Mouse (Mus musculus) hindbrain, embryonic 11.5 days (tissue): Measurements from ENCODE around the gene Gm20708. TPM values are rescaled to one million over a fixed set of nuclear protein-coding genes. Genes with fewer than 3 reads are reported as not detected.

ENCODE experiments used
- ATAC-seq: fragments of 200-750 bp; cut with Nextera tagmentation; 2 replicates; pipeline ENCODE4 v1.8.0; 2017; ENCODE audit warnings: mild to moderate bottlenecking, moderate TSS enrichment, moderate library complexity; ENCODE audit not compliant: low FRiP score
- DNase-seq: peaks from one replicate; pipeline ENCODE4 v3.0.0-alpha.2; 2015; ENCODE audit warnings: low spot score
- H3K27ac ChIP-seq: fragments of 300-500 bp; sonication (generic); 2 replicates; pipeline ENCODE4 v1.5.1; 2014; ENCODE audit warnings: mild to moderate bottlenecking, low read depth, low read length
- H3K27me3 ChIP-seq: fragments of 300-500 bp; sonication (generic); 2 replicates; pipeline ENCODE4 v1.6.1; 2014; ENCODE audit warnings: mild to moderate bottlenecking, low read length, moderate library complexity, mixed read lengths; ENCODE audit not compliant: control insufficient read depth, insufficient read depth
- H3K36me3 ChIP-seq: fragments of 300-500 bp; sonication (generic); 2 replicates; pipeline ENCODE4 v1.6.1; 2014; ENCODE audit warnings: mild to moderate bottlenecking, low read length, moderate library complexity, mixed read lengths; ENCODE audit not compliant: control insufficient read depth, insufficient read depth
- H3K4me1 ChIP-seq: fragments of 300-500 bp; sonication (generic); replicated peaks from 2 replicates; pipeline ENCODE4 v1.6.1; 2014; ENCODE audit warnings: low read length, mixed read lengths; ENCODE audit not compliant: control insufficient read depth, insufficient read depth
- H3K4me2 ChIP-seq: fragments of 300-500 bp; sonication (generic); replicated peaks from 2 replicates; pipeline ENCODE4 v1.6.1; 2014; ENCODE audit warnings: mild to moderate bottlenecking, low read depth, low read length
- H3K4me3 ChIP-seq: fragments of 300-500 bp; sonication (generic); 2 replicates; pipeline ENCODE4 v1.5.1; 2014; ENCODE audit warnings: low read depth, low read length
- H3K9ac ChIP-seq: fragments of 300-500 bp; sonication (generic); 2 replicates; pipeline ENCODE4 v1.6.1; 2014; ENCODE audit warnings: low read depth, low read length
- H3K9me3 ChIP-seq: fragments of 300-500 bp; sonication (generic); 2 replicates; pipeline ENCODE4 v1.6.1; 2016; ENCODE audit warnings: low read length; ENCODE audit not compliant: control insufficient read depth
- whole genome bisulfite sequencing: fragments of 180-500 bp; shearing (Covaris S2); extraction: QIAGEN DNeasy Blood & Tissue Kit; methylation state at CpG from one replicate; pipeline ENCODE4 v1.1.7; 2014; 5-methylcytosine and 5-hydroxymethylcytosine counted together
- polyA plus RNA-seq: library from polyadenylated mRNA; unstranded; fragments of >200 nt; fragmentation: Nextera tagmentation; extraction: Ambion mirVana; gene quantifications from 2 replicates; pipeline ENCODE4 v1.2.1, GENCODE M21; 2014

Gene Gm20708
- polyA plus RNA-seq, 1 experiment from 2014 or later, result 0.83 TPM

GRCm38 (mm10) chr11:117870688-117871365 lies 61.4 kb downstream of the Gm20708 start:
- DNase-seq (peak; percentile 88), ATAC-seq (no peak)
- Histone ChIP-seq H3K36me3 (no peaks in the 10 kb centered on the region), H3K4me2 (no peak overlapping the region), H3K9me3 (no peaks in the 10 kb centered on the region), H3K4me3 (no peak overlapping the region), H3K27ac (no peak overlapping the region), H3K4me1 (peaks cover 8% of the 10 kb centered on the region), H3K27me3 (peaks cover 2% of the 10 kb centered on the region; the same call in 1 of the 2 replicates), H3K9ac (no peak overlapping the region)
- WGBS, result 35% methylated on average over 12 of the region's 12 CpGs

DNA sequence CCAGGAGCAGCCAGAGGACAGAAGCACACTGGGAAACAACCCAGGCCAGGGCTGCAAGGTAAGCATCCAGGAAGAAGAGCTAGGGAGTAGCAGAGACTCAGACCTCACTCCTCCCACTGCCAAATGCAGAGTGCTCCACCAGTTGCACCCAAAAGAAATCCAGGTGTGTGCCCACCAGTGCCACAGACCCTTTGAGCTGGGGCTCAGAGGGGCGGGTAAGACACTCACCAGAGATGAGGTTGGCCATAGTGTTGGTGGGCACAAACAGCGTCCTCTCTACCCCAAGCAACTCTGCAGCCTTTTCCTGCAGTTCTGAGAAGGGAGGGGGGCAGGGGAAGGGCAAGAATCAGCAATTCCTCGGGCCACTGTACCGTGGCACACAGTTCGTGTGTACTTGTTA lies 61.9 kb downstream of the Gm20708 start:
- Histone ChIP-seq H3K4me3 (no peak overlapping the region), H3K9me3 (no peaks in the 10 kb centered on the region), H3K27ac (no peak overlapping the region), H3K4me2 (no peak overlapping the region), H3K9ac (no peak overlapping the region), H3K27me3 (peaks cover 2% of the 10 kb centered on the region; the same call in 1 of the 2 replicates), H3K36me3 (no peaks in the 10 kb centered on the region), H3K4me1 (peaks cover 4% of the 10 kb centered on the region)
- no peak for ATAC-seq
- WGBS, result 73% methylated on average over 5 of the region's 5 CpGs
- DNase-seq, result no peak

DNA sequence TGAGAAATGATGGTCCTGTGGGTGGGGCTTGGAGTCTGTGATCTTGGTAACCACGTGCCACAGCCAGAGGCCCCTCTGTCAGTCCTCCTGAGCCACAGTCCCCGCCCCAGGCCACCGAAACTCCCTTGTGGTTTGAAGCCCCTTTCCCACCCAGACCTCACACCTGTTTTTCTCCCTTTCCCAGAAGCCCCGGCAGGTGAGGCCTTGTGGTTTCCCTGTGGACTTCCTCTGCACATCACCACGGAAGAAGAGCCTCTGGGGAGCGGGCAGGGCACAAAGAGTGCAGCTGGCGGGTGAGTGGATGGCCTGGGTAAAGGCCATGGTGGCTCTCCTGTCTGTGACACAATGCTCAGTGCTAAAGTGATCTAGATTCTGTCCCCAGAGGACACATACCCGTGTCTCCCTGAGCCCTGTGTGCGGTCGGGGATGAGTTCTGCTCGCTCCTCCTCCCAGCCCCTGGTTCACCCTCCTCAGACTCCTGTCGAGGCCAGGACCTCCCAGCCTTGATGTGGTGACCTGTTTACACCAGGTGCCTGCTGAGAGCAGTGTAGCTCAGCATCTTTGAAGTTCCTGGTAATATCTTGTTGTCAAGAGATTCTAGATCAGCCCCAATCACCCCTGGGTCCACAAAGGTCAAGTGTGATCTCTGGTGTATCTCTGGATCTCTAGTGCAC lies 62.6 kb downstream of the Gm20708 start:
- WGBS, result 57% methylated on average over 12 of the region's 12 CpGs

DNA sequence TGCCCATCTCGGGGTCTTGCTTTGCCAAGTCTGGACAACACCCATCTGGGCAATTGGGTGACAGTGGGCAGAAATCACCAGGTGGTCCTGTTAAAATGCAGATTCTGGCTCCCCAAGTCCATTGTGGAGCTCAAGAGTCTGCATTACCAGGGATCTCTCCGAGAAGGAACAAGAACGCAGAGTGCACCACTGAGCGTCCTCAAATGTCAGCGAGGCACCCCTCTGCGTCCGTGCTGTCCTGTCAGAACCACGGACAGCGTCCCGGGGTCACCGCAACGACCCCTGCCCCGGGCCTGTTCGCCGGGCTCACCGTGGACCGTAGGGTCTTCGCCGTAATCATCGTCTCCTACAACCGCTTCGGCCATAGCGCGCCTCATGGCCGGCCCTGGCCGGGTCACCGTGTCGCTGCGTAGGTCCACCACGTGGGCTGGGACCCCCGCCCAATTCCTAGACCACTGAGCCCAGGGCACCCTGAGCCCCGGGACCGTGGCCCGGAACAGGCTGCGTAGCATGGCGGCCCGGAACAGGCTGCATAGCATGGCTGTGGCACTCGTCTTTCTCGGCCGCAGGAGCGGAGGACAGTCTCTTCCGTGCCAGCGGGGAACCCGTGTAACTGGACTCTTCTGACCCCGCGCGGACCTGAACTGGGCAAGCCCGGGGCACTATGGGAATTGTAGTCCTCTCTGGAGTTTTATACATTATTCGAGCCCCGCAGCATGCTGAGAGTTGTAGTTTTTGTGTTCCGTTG lies 63.6 kb downstream of the Gm20708 start, which contains the start of gene Tha1:
Tha1 (minus strand) TSS at position 621 of the 748 bp plus-strand sequence.
- ATAC-seq, result peak; percentile 77

More for the DNA sequence above, 62.6 kb downstream of the Gm20708 start:
- Histone ChIP-seq H3K4me1 (0 out of 2 replicates have a peak, but pooled peaks cover 2% of the 10 kb centered on the region), H3K4me3 (no peak overlapping the region), H3K4me2 (peak overlapping the region; percentile 98; the same call in 1 of the 2 replicates), H3K9me3 (no peaks in the 10 kb centered on the region), H3K27ac (no peak overlapping the region), H3K9ac (no peak overlapping the region), H3K27me3 (peaks cover under 1% of the 10 kb centered on the region; the same call in 1 of the 2 replicates), H3K36me3 (no peaks in the 10 kb centered on the region)
- ATAC-seq (no peak), DNase-seq (no peak)

GRCm38 (mm10) chr11:117874419-117874818 lies 65.0 kb downstream of the Gm20708 start:
- H3K4me1 ChIP-seq, result peaks cover 10% of the 10 kb centered on the region
- no peaks in the 10 kb centered on the region for H3K27me3 ChIP-seq
- no peak for ATAC-seq

More for the DNA sequence above, 63.6 kb downstream of the Gm20708 start, which contains the start of gene Tha1:
- DNase-seq, result peak; percentile 87
- under 1% methylated on average over 51 of the region's 51 CpGs for WGBS
- peak within 1 kb of the TSS; percentile 68 for H3K4me3 ChIP-seq
- no peaks in the 10 kb centered on the region for H3K27me3 ChIP-seq
- peak within 1 kb of the TSS; percentile 69 for H3K9ac ChIP-seq
- no peaks in the 10 kb centered on the region for H3K36me3 ChIP-seq
- 0 out of 2 replicates have a peak, but pooled peaks cover 2% of the 10 kb centered on the region for H3K4me1 ChIP-seq
- H3K9me3 ChIP-seq, result no peaks in the 10 kb centered on the region
- no peak within 1 kb of the TSS for H3K27ac ChIP-seq
- H3K4me2 ChIP-seq, result peak within 1 kb of the TSS; percentile 98

DNA sequence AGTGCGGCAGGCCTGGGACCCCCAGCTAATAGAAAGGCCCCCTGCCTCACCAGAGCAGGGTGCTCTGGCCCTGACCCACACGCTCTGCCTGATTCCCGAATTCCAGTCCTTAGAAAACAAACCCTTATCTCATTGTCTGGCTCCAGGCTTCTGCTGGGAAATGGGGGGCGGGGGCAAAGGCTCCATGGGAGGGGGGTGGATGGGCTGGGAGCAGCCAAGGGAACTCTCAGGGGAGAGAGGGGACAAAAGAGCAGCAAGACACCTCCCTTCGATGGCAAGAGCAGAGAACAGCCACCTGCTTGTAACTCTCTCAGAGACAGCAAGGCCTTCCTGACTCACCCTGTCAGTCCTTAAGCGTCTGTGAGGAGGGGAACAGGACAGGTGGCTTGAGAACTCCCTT lies 66.2 kb downstream of the Gm20708 start:
- Histone ChIP-seq H3K9me3 (no peaks in the 10 kb centered on the region), H3K4me2 (no peak overlapping the region), H3K9ac (no peak overlapping the region), H3K36me3 (no peaks in the 10 kb centered on the region), H3K4me1 (peaks cover 10% of the 10 kb centered on the region), H3K4me3 (no peak overlapping the region), H3K27me3 (no peaks in the 10 kb centered on the region), H3K27ac (no peak overlapping the region)
- WGBS, result 20% methylated on average over 6 of the region's 6 CpGs
- DNase-seq, result no peak
- ATAC-seq, result no peak

More at GRCm38 (mm10) chr11:117874419-117874818, 65.0 kb downstream of the Gm20708 start:
- Histone ChIP-seq H3K4me2 (no peak overlapping the region), H3K36me3 (no peaks in the 10 kb centered on the region), H3K27ac (no peak overlapping the region), H3K9ac (no peak overlapping the region), H3K9me3 (no peaks in the 10 kb centered on the region), H3K4me3 (no peak overlapping the region)
- 57% methylated on average over 4 of the region's 4 CpGs for WGBS
- DNase-seq, result peak; percentile 20

DNA sequence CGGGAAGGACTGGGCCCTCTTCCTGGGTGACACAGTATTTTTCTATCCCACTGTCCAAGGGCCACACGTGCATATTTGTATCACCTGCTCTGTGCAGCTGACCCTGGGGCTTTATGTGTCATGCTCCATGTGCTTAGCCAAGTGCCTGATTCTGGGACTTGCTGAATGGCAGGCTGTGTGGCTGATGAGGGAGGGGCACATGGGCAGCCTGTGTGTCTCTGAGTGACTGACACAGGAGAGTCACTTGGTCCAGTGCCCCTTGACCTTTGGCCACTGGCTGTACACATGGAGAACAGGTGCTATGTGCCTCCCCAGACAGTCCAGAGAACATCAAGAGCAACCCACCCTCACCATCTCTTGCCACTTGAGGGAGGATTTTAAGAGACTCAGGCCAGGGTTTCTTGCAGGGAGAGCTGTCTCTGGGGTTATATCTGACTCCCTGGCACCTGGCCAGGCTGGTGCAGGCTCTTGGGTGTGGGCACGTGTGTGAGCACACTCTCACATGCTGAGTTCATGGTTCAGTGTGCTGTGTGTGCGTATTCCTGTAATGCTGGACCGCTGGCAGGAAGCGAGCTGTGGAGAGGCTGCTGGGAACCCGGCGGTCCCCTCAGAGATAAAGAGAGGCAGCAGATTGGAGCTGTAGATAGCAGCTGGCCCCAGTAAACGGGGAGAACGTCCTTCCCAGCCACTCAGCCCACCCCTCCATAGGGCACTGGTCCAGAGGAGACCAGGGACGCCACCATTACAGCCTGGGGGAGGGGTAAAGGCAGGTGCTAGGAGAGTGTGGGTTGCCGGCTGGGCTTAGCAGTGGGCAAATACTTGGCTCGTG lies 68.7 kb downstream of the Gm20708 start:
- no peak overlapping the region for H3K4me2 ChIP-seq
- peaks cover 12% of the 10 kb centered on the region for H3K4me1 ChIP-seq
- no peak overlapping the region for H3K9ac ChIP-seq
- DNase-seq (peak; percentile 14), ATAC-seq (peak; percentile 53; the same call in 1 of the 2 replicates)
- H3K36me3 ChIP-seq, result no peaks in the 10 kb centered on the region
- H3K4me3 ChIP-seq, result no peak overlapping the region
- no peaks in the 10 kb centered on the region for H3K27me3 ChIP-seq
- H3K9me3 ChIP-seq, result no peaks in the 10 kb centered on the region
- 42% methylated on average over 13 of the region's 13 CpGs for WGBS
- no peak overlapping the region for H3K27ac ChIP-seq

GRCm38 (mm10) chr11:117878892-117879291 lies 69.4 kb downstream of the Gm20708 start:
- Histone ChIP-seq H3K36me3 (no peaks in the 10 kb centered on the region), H3K9ac (no peak overlapping the region), H3K27me3 (no peaks in the 10 kb centered on the region), H3K4me3 (no peak overlapping the region), H3K4me2 (no peak overlapping the region), H3K9me3 (no peaks in the 10 kb centered on the region), H3K27ac (no peak overlapping the region), H3K4me1 (peaks cover 12% of the 10 kb centered on the region)
- no peak for DNase-seq
- 34% methylated on average over 8 of the region's 8 CpGs for WGBS
- ATAC-seq, result no peak
